Mouse (Mus musculus) hindbrain, postnatal 0 days (tissue): ENCODE measurements around the gene Cfd. TPM values are rescaled to one million over a fixed set of nuclear protein-coding genes. Genes with fewer than 3 reads are reported as not detected.

Experiments
- ATAC-seq: fragments of 200-750 bp; cut with Nextera tagmentation; 2 replicates; pipeline ENCODE4 v1.8.0; 2017; ENCODE audit warnings: mild to moderate bottlenecking, moderate TSS enrichment, moderate library complexity
- DNase-seq: peaks from one replicate; pipeline ENCODE4 v3.0.0-alpha.2; 2015; ENCODE audit warnings: low spot score
- H3K27ac ChIP-seq: fragments of 300-500 bp; sonication (generic); 2 replicates; pipeline ENCODE4 v1.5.1; 2014; ENCODE audit warnings: mild to moderate bottlenecking
- H3K27me3 ChIP-seq: fragments of 300-500 bp; sonication (generic); 2 replicates; pipeline ENCODE4 v1.6.1; 2014; ENCODE audit warnings: low read length, mixed read lengths; ENCODE audit not compliant: insufficient read depth
- H3K36me3 ChIP-seq: fragments of 300-500 bp; sonication (generic); 2 replicates; pipeline ENCODE4 v1.6.1; 2014; ENCODE audit warnings: low read length, mixed read lengths; ENCODE audit not compliant: insufficient read depth
- H3K4me1 ChIP-seq: fragments of 300-500 bp; sonication (generic); 2 replicates; pipeline ENCODE4 v1.6.1; 2014; ENCODE audit warnings: antibody characterized with exemption, low read length, mixed read lengths; ENCODE audit not compliant: insufficient read depth
- H3K4me2 ChIP-seq: fragments of 300-500 bp; sonication (generic); 2 replicates; pipeline ENCODE4 v1.6.1; 2014; ENCODE audit warnings: low read depth, mild to moderate bottlenecking, low read length, moderate library complexity, mixed read lengths
- H3K4me3 ChIP-seq: fragments of 300-500 bp; sonication (generic); 2 replicates; pipeline ENCODE4 v1.5.1; 2014; ENCODE audit warnings: low read length
- H3K9ac ChIP-seq: fragments of 300-500 bp; sonication (generic); replicated peaks from 2 replicates; pipeline ENCODE4 v1.6.1; 2014; ENCODE audit warnings: mild to moderate bottlenecking, low read length, moderate library complexity, mixed read lengths
- H3K9me3 ChIP-seq: fragments of 300-500 bp; sonication (generic); 2 replicates; pipeline ENCODE4 v1.6.1; 2016; ENCODE audit warnings: low read length, mixed read lengths
- CTCF ChIP-seq: IDR thresholded peaks from 2 replicates; pipeline ENCODE4 v1.5.1; 2016; ENCODE audit warnings: antibody characterized with exemption, control low read depth, low read depth
- whole genome bisulfite sequencing: fragments of 180-500 bp; shearing (Covaris S2); extraction: QIAGEN DNeasy Blood & Tissue Kit; methylation state at CpG from one replicate; pipeline ENCODE4 v1.1.7; 2014; 5-methylcytosine and 5-hydroxymethylcytosine counted together
- polyA plus RNA-seq: library from polyadenylated mRNA; unstranded; fragments of >200 nt; fragmentation: Nextera tagmentation; extraction: Ambion mirVana; gene quantifications from 2 replicates; pipeline ENCODE4 v1.2.1, GENCODE M21; 2015
- total RNA-seq: library from RNA; depleted of rRNA; stranded (reverse); fragments of >200 nt; gene quantifications from 2 replicates; pipeline ENCODE4 v1.2.3, GENCODE M21; 2014; rRNA removed

Gene Cfd
- total RNA-seq = not detected in 2 replicates
- not detected in 2 replicates for polyA plus RNA-seq

GRCm38 (mm10) chr10:79890670-79891069, at the start of gene Cfd:
Gene Cfd, plus strand, starts transcription at chr10:79890853.
- no peak within 1 kb of the TSS for H3K27ac ChIP-seq
- WGBS = 46% methylated on average over 5 of the region's 5 CpGs
- TF ChIP-seq CTCF = no peak

GRCm38 (mm10) chr10:79842322-79842721, 48.3 kb upstream of the Cfd start:
- peaks cover 6% of the 10 kb centered on the region; the same call in 1 of the 2 replicates for H3K4me1 ChIP-seq
- WGBS = 67% methylated on average over 3 of the region's 3 CpGs

More at GRCm38 (mm10) chr10:79890670-79891069, at the start of gene Cfd:
- Histone ChIP-seq H3K4me2 (no peak within 1 kb of the TSS), H3K27me3 (no peaks in the 10 kb centered on the region), H3K36me3 (peaks cover 6% of the 10 kb centered on the region; the same call in 1 of the 2 replicates), H3K4me1 (no peaks in the 10 kb centered on the region), H3K9me3 (no peaks in the 10 kb centered on the region), H3K4me3 (no peak within 1 kb of the TSS), H3K9ac (no peak within 1 kb of the TSS)
- no peak for DNase-seq
- no peak for ATAC-seq

GRCm38 (mm10) chr10:79843476-79843875, 47.2 kb upstream of the Cfd start:
- Histone ChIP-seq H3K4me2 (no peak overlapping the region), H3K27me3 (no peaks in the 10 kb centered on the region), H3K9ac (no peak overlapping the region), H3K4me1 (peaks cover 6% of the 10 kb centered on the region; the same call in 1 of the 2 replicates), H3K27ac (no peak overlapping the region), H3K9me3 (no peaks in the 10 kb centered on the region), H3K4me3 (no peak overlapping the region), H3K36me3 (no peaks in the 10 kb centered on the region)
- 36% methylated on average over 6 of the region's 6 CpGs for WGBS
- ATAC-seq = no peak
- no peak for TF ChIP-seq CTCF
- peak; percentile 56 for DNase-seq

More at GRCm38 (mm10) chr10:79842322-79842721, 48.3 kb upstream of the Cfd start:
- H3K4me3 ChIP-seq = no peak overlapping the region
- no peak for ATAC-seq
- H3K27ac ChIP-seq = no peak overlapping the region
- H3K9ac ChIP-seq = no peak overlapping the region
- no peak for TF ChIP-seq CTCF
- no peaks in the 10 kb centered on the region for H3K27me3 ChIP-seq
- H3K9me3 ChIP-seq = no peaks in the 10 kb centered on the region
- no peak for DNase-seq
- H3K36me3 ChIP-seq = no peaks in the 10 kb centered on the region
- H3K4me2 ChIP-seq = no peak overlapping the region

- Histone ChIP-seq H3K36me3 (no peaks in the 10 kb centered on the region), H3K4me1 (peaks cover 7% of the 10 kb centered on the region), H3K27ac (no peak overlapping the region), H3K9me3 (no peaks in the 10 kb centered on the region), H3K4me2 (no peak overlapping the region), H3K27me3 (no peaks in the 10 kb centered on the region), H3K9ac (no peak overlapping the region), H3K4me3 (no peak overlapping the region)
- WGBS = 68% methylated on average over 5 of the region's 5 CpGs
- DNase-seq = no peak
- no peak for TF ChIP-seq CTCF
- ATAC-seq = no peak
Observed at GRCm38 (mm10) chr10:79846553-79846952, 44.1 kb upstream of the Cfd start.

- Histone ChIP-seq H3K4me3 (no peak overlapping the region), H3K27me3 (no peaks in the 10 kb centered on the region), H3K4me2 (no peak overlapping the region), H3K9ac (no peak overlapping the region), H3K27ac (no peak overlapping the region), H3K9me3 (no peaks in the 10 kb centered on the region), H3K4me1 (peaks cover 19% of the 10 kb centered on the region), H3K36me3 (no peaks in the 10 kb centered on the region)
- ATAC-seq (no peak), DNase-seq (no peak)
- WGBS = 70% methylated on average over 8 of the region's 8 CpGs
- no peak for TF ChIP-seq CTCF
Observed at GRCm38 (mm10) chr10:79849941-79850628, 40.6 kb upstream of the Cfd start.

- Histone ChIP-seq H3K27ac (peak overlapping the region; percentile 100), H3K36me3 (no peaks in the 10 kb centered on the region), H3K9ac (0 out of 2 replicates have a peak overlapping the region, but pooled peaks have one; percentile 17), H3K9me3 (no peaks in the 10 kb centered on the region), H3K27me3 (no peaks in the 10 kb centered on the region), H3K4me2 (0 out of 2 replicates have a peak overlapping the region, but pooled peaks have one; percentile 71), H3K4me3 (no peak overlapping the region), H3K4me1 (peaks cover 31% of the 10 kb centered on the region)
- ATAC-seq = no peak
- 73% methylated on average over 3 of the region's 3 CpGs for WGBS
- TF ChIP-seq CTCF = no peak
- no peak for DNase-seq
Observed at GRCm38 (mm10) chr10:79851653-79852052, 39.0 kb upstream of the Cfd start.
